Mouse (Mus musculus): ENCODE results near the gene Inafm2.
A peak's percentile ranks its signal among the peaks of the same experiment; 100 is the strongest.

The Inafm2 gene

DNA sequence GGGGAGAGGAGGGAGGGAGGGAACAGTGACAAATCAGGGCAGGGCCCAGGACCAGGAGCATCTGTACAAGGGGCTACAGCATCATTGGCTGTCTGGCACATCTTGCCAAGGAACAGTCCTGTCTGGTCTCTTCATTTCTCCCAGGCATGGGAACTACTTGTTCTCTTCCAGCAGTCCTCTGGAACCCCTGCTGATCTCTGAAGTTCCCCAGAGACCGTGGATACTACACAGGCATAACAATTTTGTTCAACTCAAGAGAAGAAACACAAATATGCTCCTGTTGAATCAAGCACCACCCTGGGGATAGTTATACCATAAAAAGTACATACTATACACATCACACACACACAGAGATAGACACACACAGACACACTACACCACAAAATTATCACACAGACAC lies 35.6 kb downstream of the Inafm2 start:
- no peak for DNase-seq (ENCODE audit: low read depth, low spot score)

GRCm38 (mm10) chr2:118782303-118782702 lies 36.7 kb downstream of the Inafm2 start:
- DNase-seq (ENCODE audit: low read depth, low spot score) = no peak

DNA sequence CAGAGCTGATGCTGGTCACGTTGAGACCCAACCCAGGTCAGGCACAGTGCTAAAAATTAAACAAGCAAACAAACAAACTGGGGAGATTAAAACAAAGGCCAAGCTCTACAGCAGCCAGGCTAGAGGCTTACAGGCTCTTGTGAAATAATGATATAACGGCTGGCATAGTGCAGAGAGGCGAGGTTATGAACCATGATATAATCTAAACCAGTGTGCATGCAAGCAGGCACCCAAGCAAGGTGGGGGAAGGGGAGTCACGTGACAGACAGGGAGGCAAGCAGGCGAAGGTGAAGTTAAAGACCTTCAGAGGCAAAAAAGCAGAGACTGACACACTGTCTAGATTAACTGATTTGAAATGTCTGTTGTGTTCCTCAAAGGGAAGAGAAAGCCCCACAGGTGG lies 37.5 kb downstream of the Inafm2 start:
- no peak for DNase-seq (ENCODE audit: low read depth, low spot score)

- no peak for DNase-seq (ENCODE audit: low read depth, low spot score)
Observed at GRCm38 (mm10) chr2:118783663-118784062, 38.1 kb downstream of the Inafm2 start.

- DNase-seq (ENCODE audit: low read depth, low spot score) = no peak
Observed at GRCm38 (mm10) chr2:118786525-118786924, 41.0 kb downstream of the Inafm2 start.

DNA sequence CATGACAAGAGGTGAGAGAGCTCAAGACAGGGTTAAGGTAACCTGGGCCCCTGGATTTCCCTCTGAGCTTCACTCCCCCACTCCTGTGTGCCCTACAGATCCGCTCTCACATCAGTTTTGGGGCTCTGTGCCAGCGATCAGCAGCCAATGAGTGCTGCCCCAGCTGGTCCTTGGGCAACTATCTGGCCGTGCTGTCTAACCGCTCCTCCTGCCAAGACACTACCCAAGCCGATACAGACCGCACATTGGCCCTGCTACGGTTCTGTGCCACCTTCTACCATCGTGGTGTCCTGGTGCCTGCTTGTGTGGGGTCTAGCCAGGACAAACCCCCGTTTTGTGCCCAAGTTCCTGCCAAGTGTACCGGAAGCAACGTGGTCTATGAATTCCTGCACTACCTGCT lies 43.9 kb downstream of the Inafm2 start:
- no peak for DNase-seq (ENCODE audit: low read depth, low spot score)

GRCm38 (mm10) chr2:118790221-118790550 lies 44.6 kb downstream of the Inafm2 start:
- DNase-seq (ENCODE audit: low read depth, low spot score) = no peak

- peak; percentile 70 for DNase-seq (ENCODE audit: low read depth, low spot score)
Observed at GRCm38 (mm10) chr2:118790551-118791525, 45.3 kb downstream of the Inafm2 start.

DNA sequence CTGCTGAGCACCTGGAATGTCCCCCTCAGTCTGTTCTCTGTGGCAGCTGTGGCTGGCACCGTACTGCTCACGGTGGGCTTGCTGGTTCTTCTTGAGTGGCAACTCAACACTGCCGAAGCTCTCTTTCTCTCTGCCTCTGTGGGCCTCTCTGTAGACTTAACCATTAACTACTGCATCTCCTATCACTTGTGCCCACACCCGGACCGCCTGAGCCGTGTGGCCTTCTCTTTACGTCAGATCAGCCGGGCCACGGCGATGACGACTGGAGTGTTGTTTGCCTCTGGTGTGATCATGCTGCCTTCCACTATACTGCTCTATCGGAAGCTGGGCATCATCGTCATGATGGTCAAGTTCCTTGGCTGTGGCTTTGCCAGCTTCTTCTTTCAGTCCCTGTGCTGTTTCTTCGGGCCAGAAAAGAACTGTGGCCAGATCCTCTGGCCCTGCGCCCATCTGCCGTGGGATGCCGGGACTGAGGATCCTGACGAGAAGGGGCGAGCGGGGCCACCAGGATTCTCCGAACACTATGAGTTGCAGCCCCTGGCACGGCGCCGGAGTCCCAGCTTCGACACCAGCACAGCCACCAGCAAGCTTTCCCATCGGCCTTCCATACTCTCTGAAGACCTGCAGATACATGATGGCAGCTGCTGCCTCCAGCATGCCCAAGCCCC lies 46.2 kb downstream of the Inafm2 start:
- DNase-seq (ENCODE audit: low read depth, low spot score) = no peak

DNA sequence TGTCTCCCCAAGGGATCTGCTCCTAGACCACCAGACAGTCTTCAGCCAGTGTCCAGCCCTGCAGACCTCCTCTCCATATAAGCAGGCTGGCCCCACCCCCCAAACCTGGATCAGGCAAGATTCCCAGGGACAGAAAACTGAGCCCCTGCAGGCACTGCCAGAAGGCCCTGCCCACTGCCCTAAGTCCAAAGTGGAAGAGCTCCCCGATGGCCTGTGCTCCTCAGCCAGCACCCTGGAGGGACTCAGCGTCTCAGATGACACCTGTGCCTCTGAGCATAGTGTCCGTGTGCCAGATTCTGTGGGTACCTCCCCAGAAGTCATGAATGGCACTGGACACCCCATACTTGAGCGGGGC lies 46.7 kb downstream of the Inafm2 start:
- no peak for DNase-seq (ENCODE audit: low read depth, low spot score)

- no peak for DNase-seq (ENCODE audit: low read depth, low spot score)
Observed at GRCm38 (mm10) chr2:118793636-118794035, 48.1 kb downstream of the Inafm2 start.
